Mouse (Mus musculus) MEL-GATA-1-ER (cell line): ENCODE measurements around the gene Rer1.

ENCODE experiments used
- DNase-seq: peaks from one replicate; pipeline ENCODE4 v3.0.0-alpha.2; 2012; ENCODE audit warnings: low read depth; ENCODE audit errors: extremely low read depth

The Rer1 gene

DNA sequence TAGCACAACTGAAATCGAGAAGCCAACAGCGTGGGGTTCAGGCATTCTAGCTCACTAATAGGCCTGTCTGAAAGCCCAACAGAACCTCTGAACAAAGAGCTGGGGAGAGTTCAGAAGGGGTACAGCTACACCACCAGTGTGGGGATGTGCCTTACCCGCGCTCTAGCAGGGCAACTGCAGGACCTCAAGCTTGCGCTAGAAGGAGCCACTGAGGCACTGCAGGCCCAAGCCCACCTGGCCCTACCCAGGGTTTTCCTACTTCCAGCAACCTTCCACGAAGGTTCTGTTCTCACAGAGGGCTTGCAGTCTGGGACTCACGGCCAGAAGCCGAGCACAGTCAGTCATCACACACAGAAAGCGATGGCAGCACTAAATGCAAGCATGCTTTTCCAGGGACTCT lies 11.0 kb downstream of the Rer1 start:
- no peak for DNase-seq

DNA sequence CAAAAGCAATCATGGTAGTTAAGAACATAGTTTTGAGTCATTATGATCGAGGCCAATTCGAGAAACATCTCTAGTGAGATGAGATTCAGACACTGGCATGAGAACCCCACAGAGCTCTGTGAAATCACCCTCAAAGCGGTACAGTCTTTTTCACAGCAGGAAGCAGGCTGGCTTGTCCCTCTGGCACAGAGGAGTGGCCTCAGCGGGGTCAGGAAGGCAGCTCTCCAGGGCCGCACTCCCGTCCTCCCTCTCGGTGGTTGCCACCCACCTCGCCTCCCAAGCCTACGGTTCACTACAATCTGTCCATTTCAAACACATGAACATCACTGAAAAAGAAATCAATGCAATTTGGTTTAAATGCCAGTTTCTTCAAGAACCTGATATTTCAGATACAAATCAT lies 11.8 kb downstream of the Rer1 start:
- DNase-seq = no peak

DNA sequence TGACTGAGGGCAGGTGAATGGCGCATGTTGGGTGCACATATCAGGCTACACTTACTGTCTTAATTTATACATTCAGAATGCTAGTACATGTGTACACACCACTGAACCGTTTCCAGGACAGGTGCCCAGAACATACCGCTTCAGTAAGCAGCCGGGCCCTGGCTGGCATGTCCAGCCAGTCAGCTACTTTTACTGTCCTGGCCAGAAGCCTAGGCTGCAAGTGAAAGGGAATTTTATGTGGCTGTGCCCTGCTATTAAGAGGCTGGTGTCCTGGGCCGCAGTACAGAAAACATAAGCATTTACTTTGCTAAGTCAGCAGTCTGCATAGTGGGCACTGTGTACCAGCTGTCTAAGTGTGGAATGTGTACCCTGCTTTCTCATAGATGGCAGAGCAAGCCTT lies 15.3 kb downstream of the Rer1 start:
- no peak for DNase-seq

DNA sequence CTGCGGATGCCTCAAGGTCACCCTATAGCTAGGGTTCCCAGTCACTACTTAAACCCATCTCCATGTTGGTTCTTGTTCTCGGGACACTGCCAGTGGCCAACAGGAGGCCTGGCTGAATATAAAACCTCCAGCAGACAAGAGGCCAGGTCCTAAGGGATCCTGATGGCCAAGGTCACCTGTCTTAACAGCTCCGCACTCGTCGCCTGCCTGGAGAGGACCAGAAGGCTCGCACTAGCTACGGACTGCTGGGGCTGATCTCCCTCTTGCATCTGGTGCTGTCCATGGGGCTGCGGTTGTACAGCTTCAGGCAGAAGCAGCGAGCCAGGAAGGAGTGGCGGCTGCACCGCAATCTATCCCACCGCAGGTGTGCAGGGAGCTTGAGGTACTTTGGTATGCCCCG lies 16.0 kb downstream of the Rer1 start:
- no peak for DNase-seq

DNA sequence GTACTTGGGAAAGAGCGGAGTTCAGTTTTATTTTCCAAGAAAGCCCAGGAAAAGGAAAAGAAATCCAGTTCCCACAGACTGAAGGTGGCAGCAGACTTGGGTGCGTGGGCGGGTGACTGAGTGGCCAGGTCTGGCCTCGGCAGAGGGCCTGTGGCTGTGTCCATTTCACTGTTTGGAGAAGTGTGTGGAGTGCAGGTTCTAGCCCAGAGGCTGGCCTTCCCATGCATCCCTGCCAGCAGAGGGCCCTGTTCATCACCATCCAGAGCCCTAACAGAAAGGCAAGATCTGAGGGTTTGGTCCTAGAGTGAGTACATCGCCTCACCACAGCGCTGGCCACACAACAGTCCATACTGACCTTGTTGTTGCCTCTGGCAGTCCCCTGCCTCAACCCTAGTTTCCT lies 17.0 kb downstream of the Rer1 start:
- DNase-seq = no peak

DNA sequence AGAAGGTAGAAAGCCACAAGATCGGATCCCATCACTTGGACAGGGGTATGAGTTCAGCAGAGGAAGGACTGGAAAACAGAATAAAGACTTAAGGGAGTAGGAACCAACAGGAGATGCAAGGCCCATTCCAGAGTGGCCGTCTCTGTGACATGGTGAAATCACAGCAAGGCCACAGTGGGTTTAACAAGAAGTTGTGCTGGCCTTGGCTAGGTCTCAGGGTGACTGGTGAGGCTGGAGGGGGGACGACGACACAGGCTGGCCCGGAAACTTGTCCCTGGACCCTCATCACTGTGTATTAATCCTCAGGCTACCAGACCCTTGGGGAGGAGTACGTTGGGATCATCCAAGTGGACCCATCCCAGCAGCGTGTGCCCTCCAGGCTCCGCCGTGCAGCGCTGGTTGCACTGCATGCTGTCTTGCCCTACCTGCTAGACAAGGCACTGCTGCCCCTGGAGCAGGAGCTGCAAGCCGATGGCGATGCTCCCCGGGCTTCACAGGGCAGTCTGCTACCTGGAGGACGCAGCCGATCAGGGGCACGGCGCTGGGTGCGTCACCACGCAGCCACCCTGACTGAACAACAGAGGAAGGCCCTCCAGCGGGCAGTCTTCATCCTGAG lies 17.7 kb downstream of the Rer1 start:
- no peak for DNase-seq

DNA sequence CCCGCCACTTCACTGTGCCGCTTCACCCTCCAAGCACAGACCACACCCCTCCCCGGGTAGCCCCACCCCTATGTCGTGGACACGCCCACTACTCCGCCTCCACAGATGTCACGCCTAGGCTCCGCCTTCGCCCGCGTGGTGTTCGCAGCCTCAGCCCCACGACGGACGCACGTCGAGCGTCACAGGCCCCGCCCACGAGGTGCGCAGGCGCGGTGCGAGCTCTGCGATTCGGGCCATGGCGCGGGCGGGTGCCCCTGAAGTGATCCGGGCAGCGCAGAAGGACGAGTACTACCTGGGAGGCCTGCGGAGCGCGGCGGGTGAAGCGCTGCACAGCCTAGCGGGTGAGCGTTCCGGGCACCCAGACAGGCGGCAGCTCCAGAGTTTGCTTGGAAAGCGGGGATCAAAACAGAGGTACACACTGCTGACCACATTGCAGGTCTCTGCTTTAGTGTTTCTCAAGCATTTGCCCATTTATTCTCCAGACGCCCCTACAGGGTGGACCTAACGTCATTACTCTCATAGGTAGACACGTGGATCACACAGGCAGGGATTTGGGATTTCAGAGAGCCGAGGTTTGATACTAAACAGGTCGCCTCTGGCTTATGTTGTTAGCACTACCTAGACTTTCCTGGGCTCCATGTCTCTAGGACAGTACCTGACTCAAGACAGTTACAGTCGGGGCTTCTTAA lies 19.2 kb downstream of the Rer1 start, which contains the start of gene Pex10:
Gene Pex10 (plus strand): TSS at position 183 of the 689 bp plus-strand sequence.
- DNase-seq = peak; percentile 75

DNA sequence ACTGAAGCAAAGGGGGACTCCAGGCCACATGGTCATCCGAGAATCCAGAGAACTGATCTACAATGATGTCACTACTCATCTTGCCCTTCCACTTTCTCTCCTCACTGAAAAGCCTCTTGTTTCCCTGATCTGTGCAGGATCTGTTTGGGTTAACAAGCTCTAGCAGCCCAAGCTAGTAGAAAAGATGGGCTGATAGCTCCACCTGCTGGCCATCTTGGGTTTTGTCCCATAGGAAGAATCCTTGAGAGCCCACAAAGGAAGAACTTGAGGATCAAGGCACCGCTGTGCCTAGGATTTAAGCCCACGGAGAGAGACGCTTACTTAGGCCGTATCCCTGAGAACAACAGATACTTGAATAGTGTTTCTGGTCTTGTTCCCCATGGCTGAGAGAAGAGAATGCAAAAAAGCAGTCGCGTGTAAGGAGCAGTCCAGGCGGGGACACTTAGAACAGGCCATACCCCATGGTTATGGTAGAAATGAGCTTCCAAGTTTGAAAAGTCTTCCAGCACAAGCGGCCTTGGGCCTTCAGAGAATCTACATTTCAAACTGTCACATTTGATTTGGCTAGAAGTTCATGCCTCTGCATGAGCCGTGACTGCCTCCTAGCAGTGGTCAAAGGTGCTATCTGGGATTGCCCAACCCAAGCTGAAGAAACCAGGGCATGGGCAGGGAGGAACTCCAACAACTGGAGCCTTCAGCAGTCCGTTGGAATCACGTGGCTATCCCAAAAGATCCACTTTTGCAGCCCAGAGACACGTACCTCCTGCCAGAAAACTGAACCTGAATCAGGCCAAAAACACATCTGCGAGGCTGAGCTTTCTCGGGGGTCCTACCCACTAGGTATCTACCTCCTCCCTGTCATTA lies 20.0 kb downstream of the Rer1 start:
- peak; percentile 86 for DNase-seq

DNA sequence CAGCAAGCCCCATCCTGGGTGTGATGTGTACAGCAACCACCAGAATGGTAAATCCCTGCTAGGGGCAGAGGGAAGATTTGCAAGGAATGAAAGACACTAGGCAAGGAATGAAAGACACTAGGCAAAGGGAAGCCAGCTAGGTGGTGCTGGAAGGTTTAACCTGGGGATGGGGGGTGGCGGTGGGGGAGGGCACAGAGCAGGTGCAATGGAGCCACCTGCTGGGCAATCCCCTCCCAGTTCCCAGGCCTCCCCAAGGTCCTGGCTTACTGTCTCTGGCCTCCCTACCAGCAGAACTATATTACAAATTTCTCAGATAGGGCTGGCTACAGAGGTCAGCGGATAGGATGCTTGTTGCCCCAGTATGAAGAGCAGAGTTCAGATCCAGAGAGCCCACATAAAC lies 21.7 kb downstream of the Rer1 start:
- no peak for DNase-seq

DNA sequence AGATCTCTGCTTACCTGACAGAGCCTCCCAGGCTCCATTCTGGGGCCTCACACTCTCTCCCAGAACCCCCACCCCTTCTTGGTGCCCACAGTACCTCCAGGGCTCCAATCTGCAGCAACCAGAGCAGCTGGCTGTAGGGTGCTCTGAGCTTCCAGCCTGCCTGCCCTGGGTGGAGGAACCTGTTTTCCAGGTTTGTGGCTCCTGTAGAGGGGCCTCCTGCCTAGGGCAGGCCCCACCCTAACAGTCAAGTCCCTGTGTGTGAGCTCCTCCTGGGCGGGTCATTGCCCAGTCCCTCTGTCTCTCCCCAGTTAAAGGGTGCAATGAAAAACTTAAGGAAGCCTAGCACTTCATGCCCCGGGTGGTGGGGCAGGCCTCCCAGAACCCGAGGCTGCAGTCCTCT lies 22.3 kb downstream of the Rer1 start:
- DNase-seq = no peak

DNA sequence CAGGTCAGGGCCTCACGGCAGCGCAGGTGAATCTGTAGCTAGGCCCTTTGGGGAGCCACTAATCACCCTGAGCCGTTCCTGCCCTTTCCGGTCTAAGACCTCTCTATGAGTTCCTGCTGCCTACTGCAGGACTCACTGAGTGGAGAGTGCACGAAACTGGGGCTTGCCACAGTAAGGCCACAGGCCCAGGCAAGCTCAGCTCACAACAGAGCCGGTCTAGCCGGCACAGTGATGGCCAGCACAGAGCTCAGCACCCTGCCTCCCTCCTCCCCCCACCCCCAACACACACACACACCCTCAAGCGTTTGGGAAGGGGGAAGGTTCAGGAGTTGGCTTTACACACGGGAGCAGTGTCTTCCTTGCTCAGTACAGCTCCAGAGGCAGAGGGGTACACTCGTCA lies 27.9 kb downstream of the Rer1 start:
- no peak for DNase-seq

DNA sequence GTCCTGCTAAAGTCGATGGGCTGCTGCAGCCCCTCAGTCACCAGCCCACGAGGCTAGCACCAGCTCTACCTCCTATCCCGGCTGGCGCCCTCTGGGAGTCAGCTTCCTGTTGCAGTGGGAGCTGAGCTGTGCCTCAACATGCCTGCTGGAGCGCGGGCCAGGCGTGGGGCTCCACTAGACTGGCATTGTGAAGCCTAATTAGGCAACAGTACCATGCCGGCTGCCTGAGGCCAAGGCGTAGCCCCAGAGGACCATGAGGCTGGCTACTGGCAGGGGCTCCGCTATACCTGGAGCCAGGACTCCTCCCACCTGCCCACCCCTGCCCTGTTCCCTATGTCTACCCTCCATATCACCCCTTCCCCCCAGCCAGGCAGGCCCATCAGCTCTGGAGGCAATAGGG lies 29.5 kb downstream of the Rer1 start, which contains the start of gene Plch2:
Gene Plch2 (minus strand): TSS at position 61 of the 400 bp plus-strand sequence.
- DNase-seq = no peak

DNA sequence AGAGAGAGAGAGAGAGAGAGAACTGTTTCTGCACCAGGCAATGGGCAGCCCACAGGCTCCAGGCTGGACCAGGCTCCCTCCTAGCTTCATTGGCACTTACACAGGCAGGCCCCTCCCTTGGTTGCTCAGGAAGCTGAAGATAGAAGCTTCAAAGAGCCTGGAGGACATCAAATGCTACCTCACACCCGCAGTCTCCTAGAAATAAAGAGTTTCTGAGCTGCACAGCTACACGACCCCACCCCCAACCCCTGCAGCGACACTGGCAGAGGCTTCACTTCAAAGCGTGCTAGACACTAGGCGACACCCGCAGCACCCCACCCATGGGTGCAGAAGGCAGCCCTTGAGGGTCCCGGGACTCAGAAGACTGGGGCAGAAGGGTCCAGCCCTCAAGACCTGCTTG lies 36.1 kb downstream of the Rer1 start:
- no peak for DNase-seq

DNA sequence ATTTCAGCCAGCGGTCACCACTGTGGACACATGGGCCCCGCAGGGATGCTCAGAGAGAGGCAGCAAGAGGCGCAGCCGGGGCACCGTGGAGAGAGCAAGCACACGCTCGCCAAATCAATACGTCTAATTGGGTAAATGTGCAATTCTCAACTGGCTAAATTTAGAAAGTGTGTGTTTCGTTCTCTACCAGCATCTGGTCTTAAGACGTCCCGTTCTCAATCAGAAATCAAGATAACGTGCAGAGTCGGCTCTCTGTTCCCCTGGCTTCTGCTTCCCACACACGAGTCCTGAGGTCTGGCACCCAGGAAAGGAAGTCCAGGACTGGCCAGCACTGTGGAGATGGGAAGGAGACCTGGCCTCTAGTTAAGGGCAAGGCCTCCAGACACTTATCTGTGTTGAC lies 39.5 kb downstream of the Rer1 start:
- DNase-seq = no peak

DNA sequence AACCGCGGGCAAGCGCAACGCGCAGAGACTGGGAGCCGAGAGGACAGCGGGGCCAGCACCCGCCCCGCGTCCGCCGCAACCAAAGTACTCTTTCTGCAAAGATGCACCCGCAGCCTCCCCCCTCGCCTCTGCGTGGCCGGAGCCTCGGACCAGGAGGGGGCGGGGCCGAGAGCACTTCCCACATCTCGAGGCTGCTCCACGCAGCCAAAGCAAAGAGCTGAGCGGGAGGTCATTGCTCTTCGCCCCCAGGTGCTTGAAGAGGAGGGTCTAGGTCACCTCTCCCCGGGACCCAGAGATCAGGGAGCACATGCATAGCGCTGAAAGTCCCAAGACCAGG lies 42.9 kb downstream of the Rer1 start:
- DNase-seq = no peak

DNA sequence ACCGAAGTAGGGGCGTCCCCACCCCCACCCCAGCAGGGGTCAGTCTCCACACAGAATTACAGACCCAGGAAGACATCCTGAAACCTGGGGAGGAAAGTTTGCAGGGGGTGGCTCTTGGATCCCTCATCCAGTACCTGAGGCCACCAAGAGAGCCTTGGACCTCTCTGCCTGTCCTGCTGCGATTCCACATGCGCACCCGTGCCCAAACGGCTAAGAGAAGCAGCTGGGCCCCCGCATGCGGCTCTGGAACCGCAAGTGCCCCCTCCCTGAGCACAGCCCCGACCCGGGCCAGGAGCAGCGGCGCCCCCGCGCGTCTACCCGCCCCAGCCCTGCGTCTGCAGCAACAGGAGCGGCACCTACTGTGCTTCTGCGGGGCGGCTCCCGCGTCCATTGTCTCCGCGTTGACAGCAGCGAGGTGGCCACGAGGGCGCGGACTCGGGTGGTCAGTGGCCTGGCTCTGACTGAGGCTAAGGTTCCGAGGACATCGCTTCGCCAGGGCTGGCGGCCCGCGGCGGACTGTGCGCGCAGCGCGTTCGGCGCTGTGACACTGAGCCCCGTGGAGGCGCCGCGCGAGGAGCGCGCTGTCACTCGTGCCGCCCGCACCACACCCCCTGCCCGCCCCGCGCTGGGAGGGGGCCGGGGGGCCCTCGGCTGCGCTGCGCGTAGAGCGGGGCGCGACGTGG lies 43.4 kb downstream of the Rer1 start:
- no peak for DNase-seq

DNA sequence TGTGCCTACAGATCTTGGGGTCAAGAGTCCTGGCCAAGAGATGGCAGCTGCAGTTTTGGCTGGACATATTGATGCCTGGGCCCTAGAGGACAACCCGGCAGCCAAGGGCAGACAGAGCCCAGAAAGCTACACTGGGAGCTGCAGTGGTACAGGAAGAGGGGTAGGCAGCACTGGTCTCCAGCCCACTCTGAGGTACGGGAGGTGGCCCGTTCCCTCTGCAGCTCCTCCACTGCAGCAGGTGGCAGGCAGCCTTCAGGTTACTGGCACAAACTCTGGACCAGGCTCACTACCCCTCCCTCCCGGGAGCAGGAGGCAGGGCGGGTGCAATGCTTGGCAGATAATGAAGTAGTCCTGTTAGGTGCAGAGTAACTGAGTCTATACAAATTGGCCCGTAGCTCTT lies 45.5 kb downstream of the Rer1 start:
- no peak for DNase-seq

DNA sequence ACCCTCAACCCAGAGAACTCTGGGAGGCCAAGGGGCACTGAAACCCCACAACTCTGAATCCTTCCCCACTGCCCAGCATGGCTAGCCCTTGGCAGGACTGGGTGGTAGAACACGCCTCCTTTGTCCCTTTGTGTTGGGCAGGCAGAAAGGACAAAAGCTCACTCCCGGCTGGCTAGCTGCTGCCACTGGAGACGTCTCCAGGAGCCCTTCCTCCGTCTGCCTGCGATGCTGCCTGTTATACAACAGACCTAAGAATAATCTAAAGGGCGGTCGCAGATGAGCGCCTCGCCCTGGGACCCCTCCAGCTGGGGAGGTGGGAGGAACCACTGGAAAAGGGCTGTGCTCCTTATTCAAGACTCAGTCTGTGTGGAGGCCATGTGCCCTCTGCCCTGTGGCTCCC lies 46.0 kb downstream of the Rer1 start:
- no peak for DNase-seq

DNA sequence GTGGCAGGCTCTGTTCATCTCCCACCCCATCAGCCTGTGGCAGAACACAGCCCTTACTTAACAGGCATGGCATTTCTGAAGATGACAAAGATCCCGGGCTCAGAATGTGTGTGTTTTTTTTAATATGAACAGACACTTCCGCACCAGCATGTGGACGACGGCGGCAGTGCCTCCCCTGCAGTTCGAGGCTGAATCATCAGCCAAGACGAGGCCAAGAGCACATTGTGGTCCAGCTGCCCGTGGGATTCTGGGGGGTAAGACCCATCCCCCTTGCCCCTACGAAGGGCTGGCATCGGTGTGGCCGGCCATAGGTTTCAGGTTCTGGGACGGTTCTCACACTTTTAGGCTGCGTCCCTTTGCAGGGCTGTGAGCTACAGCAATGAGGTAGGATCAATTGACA lies 51.4 kb downstream of the Rer1 start:
- no peak for DNase-seq

DNA sequence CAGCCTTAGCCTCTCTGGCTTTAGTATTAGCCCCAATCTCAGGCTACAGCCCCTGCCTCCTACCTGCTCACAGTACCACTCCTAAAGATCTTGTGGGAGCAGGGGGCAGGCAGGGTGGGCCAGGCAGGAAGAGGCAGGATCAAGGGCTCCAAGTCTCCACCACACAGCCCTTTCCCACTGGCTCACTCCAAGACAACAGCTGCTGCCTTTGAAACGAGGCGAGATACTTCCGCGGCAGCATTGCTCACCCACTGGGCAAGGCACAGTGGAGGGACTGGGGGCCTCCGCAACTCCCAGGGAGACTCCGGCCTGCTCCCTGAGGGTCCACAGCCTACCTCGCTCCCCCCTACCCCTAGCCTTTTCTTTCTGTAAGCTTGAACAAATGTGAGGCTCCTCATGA lies 52.0 kb downstream of the Rer1 start:
- DNase-seq = no peak

DNA sequence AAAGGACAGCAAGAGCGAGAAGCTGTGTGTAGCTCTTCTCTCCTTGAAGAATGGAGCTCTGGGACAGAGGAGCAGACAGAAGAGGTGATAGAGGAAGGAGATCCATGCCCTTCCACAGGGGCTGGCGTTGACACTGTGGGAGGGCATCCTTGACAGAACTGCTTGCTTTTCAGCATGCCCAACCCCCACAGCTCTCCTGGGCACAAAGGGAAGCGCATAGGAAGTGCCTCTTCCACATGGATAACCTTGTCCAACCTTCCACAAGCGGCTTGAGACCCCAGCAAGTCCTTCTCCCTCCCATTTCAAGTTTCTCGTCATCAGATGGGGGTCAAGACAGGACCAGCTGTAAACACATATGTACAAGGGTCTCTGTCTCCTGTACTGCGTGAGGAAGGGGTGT lies 53.1 kb downstream of the Rer1 start:
- DNase-seq = no peak
